ENCODE assay signal across 18 mouse cellular contexts in genomic region chr15:26206837-26207236, GRCm38 (mm10).
"Had no signal": no experiment of that assay in that cellular context is flagged by ENCODE, and none has a peak within 500 bp of the region (broad histone marks: within the 10 kb centered on the region; RNA-seq: fewer than 3 reads in every experiment).

No protein-coding gene starts in this region.

- H3K27me3 ChIP-seq: midbrain, embryonic 12.5 days; neural tube, embryonic 12.5 days had no signal

- H3K4me2 ChIP-seq: lung, embryonic 14.5 days; midbrain, embryonic 12.5 days; neural tube, embryonic 12.5 days had no signal

- H3K4me3 ChIP-seq: midbrain, embryonic 10.5 days; midbrain, embryonic 12.5 days; myocyte; neural tube, embryonic 12.5 days had no signal

- H3K27ac ChIP-seq: midbrain, embryonic 10.5 days; midbrain, embryonic 12.5 days; neural tube, embryonic 12.5 days had no signal

- H3K9me3 ChIP-seq: midbrain, embryonic 10.5 days; midbrain, embryonic 12.5 days; neural tube, embryonic 12.5 days had no signal

- H3K4me1 ChIP-seq: midbrain, embryonic 10.5 days; midbrain, embryonic 12.5 days; neural tube, embryonic 12.5 days had no signal

- ATAC-seq: midbrain, embryonic 16.5 days had no signal

- H3K9ac ChIP-seq: lung, embryonic 14.5 days; midbrain, embryonic 12.5 days; neural tube, embryonic 12.5 days had no signal

- DNase-seq: lung, adult 18-20 months; lung, embryonic 14.5 days; lung, postnatal 10 days; lung, postnatal 4 days; midbrain, embryonic 14.5 days; retina, postnatal 1 day; right cerebral cortex, adult 18-20 months; right cerebral cortex, postnatal 25 days; right cerebral cortex, postnatal 4 days; spleen, adult 18-20 months; thymus, adult 18-20 months; thymus, postnatal 14 days; thymus, postnatal 36 days had no signal

- H3K36me3 ChIP-seq: midbrain, embryonic 10.5 days; midbrain, embryonic 12.5 days; neural tube, embryonic 12.5 days had no signal
